Mouse (Mus musculus): ENCODE results near the gene Lrsam1.

DNA sequence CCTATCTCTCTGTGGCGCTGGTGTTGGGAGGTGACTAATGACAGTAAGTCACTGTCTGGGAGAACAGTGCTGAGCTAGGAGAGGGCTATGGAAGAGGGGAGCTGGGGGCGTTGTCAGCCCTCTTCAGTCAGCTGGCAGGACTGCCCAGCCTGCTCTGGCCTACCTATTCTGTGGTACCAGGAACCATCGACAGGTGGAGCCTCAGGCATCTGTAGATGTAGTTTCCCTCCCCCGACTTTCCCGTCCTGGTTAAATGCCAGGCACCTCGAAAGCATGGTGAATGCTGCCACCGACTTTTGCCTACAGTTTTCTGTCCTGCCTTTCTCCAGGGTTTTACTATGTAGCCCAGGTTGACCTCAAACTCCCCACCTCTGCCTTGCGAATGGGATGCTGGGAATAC lies 4.1 kb downstream of the Lrsam1 start:
- TF ChIP-seq CTCF (IDR thresholded peaks at IDR 0.05; ENCODE audit: low read depth, low read length) (no peak), GATA1 (IDR thresholded peaks at IDR 0.05; ENCODE audit: borderline replicate concordance, low read length) (no peak)
